Mouse (Mus musculus): ENCODE results near the gene Cherp.
A peak's percentile ranks its signal among the peaks of the same experiment; 100 is the strongest.

The Cherp gene

GRCm38 (mm10) chr8:72485456-72486199 is 10.6 kb upstream of the Cherp start:
- no peak for DNase-seq (ENCODE audit: low read depth, low spot score)

GRCm38 (mm10) chr8:72470684-72471083 is 4.3 kb downstream of the Cherp start:
- DNase-seq (ENCODE audit: low read depth, low spot score) = no peak

DNA sequence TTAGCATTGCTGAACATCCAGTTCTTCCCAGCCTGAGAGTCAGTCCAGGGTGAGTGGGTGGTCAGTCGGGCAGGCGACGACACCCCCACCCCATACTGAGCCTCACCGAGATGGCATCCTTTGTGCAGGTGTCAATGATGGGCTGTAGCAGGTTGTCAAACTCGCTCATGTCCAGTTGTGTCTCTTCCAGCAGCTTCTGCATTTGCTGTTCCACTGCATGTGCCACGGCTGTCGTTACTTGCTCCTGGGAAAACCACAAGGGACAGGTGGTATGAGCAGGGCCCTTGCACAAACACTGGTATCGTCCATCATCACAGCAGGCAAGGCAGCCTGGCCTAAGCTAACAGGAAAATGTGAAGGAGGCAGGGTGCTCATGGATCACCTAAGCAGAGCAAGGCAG is 5.0 kb downstream of the Cherp start:
- DNase-seq (ENCODE audit: low read depth, low spot score) = no peak

GRCm38 (mm10) chr8:72469243-72469642 is 5.8 kb downstream of the Cherp start:
- no peak for DNase-seq (ENCODE audit: low read depth, low spot score)

GRCm38 (mm10) chr8:72464211-72464610 is 10.8 kb downstream of the Cherp start:
- DNase-seq (ENCODE audit: low read depth, low spot score) = no peak

GRCm38 (mm10) chr8:72459881-72460533 is 15.0 kb downstream of the Cherp start:
- no peak for DNase-seq (ENCODE audit: low read depth, low spot score)

GRCm38 (mm10) chr8:72458457-72458856 is 16.6 kb downstream of the Cherp start:
- no peak for DNase-seq (ENCODE audit: low read depth, low spot score)

DNA sequence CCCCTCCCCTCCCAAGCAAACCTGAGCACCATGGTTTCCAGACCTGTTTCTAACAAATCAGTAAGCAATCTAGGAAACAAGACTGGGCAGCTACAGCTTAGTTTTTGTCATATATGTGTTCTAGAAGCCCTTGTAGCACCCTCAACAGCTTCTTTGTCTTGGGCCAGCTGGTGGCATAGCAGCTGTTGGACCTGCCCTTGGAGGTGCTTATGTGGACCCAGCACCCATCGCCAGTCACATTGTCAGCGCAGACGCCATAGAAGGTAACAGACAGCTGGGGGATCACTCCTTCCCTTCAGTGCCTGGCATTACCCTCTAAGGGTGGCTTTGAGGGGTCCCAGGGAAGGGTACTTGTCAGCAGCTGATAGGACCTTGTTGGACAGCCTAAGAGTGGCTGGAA is 17.2 kb downstream of the Cherp start:
- no peak for DNase-seq (ENCODE audit: low read depth, low spot score)

DNA sequence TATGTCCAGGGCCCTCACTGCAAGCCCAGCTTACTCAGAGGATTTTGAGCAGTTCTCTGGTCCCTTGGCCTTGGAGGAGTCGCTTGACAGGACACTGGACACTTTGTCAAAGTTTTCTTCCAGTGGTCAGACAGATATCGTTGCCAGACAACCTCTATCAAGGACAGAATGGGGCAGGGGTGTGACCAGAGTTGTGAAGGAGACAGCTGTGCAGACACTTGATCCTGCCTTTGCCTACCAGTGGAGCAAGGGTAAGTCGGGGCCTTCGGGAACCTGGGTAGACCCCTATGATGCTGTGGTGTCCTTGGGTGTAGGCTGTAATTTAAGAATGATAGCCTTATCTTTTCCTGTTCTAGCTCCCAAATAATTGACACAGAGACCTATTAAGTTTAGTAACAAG is 19.7 kb downstream of the Cherp start:
- no peak for DNase-seq (ENCODE audit: low read depth, low spot score)

- no peak for DNase-seq (ENCODE audit: low read depth, low spot score)
These were observed 21.1 kb downstream of the Cherp start for GRCm38 (mm10) chr8:72453904-72454303.

DNA sequence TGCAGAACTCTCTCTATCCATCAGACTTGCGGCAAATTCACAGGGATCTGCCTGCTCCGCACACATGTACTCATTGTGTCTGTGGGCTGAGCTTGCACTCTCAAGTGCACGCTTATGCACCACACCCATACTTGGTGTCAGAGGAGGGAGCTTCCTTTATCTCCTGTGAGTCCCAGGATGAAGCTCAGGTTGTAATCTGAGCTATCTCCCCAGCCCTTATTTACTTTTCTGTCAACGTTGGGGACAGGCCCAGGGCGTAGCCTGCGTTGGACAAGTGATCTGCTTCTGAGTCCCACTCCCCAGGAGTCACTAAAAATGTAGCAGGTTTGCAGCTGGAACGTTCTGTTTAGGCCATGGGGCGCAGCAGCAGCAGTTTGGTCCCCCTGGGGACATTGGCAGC is 23.5 kb downstream of the Cherp start:
- no peak for DNase-seq (ENCODE audit: low read depth, low spot score)

DNA sequence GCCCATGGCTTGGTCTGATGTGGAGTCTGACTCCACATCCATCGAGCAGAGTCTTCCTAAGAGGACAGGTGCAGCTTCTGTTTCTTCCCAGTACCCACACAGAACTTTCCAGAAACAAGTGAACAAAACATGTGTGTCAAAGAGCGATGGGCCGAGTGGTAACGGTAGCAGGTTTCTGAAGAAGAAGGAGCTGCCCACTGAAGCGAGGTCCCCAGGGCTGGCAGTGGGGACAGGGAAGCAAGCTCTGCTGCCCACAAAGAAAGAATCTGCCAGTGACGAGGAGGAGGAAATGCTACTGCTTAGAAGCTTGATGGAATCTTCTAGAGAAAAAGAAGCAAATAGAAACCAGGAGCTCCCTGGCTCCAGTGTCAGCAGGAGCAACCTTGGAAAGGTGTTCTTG is 30.0 kb downstream of the Cherp start:
- no peak for DNase-seq (ENCODE audit: low read depth, low spot score)

- DNase-seq (ENCODE audit: low read depth, low spot score) = no peak
These were observed 31.1 kb downstream of the Cherp start for GRCm38 (mm10) chr8:72443994-72444350.

DNA sequence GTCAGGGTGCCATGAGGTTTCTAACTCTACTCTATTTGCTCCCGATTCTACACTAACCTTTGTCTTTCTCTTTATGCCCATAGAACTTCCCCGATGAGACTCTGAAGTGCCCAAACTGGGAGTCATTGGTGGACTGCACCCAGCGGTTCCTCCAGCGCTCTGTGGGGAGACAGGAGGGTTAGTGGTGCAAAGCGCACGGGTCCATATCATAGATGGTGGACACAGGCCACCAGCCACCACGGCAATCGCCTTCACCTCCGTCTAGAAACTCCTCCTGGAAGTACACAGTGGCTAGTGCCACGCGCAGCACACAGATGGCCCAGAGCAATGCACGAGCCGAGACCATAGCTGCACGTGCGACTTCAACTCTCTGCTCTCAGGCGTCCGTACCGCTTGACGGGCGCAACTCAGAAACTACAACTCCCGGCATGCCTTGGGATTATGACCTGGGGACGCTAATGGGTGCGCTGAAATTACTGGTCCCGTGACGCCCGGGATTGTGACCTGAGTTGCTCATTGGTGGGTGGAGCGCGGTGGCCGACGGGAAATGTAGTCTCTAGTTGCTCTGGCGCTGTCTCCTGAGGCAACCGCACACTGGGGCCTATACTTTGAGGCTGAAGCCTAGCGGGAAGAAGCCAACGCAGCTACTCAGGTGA is 31.6 kb downstream of the Cherp start, which contains the start of the genes Calr3 and 1700030K09Rik:
Calr3 (minus strand) TSS at position 533 of the 656 bp plus-strand sequence.
1700030K09Rik (plus strand) TSS at position 543 of the 656 bp plus-strand sequence.
- peak; percentile 98 for DNase-seq (ENCODE audit: low read depth, low spot score)

GRCm38 (mm10) chr8:72438248-72439015 is 36.6 kb downstream of the Cherp start:
- DNase-seq (ENCODE audit: low read depth, low spot score) = no peak

- no peak for DNase-seq (ENCODE audit: low read depth, low spot score)
These were observed 40.1 kb downstream of the Cherp start for GRCm38 (mm10) chr8:72434952-72435351.

DNA sequence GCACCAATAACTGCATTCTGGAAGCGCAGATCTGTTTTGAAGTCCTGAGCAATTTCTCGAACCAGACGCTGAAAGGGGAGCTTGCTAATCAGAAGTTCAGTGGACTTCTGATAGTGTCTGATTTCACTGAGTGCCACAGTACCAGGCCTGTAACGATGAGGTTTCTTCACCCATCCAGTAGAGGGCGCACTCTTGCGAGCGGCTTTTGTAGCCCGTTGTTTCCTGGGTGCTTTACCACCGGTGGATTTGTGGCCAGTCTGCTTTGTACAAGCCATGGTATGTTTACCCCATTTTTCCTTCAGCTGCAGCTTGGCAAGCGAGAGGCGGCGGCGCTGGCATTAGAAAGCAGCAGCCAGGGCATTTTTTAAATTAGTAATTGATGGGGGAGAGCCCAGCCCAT is 45.4 kb downstream of the Cherp start:
- DNase-seq (ENCODE audit: low read depth, low spot score) = no peak

DNA sequence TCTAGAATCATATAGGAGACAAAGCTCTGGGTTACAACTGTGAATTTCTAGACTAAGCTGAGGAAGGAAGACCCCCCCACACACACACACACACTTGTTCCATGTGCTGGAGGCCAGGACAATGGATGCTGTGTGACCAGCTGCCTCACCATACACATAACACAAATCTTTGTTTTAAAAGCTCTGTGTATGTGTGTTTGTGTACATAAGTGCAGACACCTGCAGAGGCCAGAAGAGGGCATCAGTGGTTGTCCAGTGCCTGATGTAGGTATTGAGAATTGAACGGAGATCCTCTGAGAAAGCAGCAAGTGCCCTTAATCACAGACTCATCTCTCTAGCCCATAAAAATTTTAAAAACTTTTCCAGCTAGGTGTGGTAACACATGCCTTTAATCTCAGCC is 52.1 kb downstream of the Cherp start:
- DNase-seq (ENCODE audit: low read depth, low spot score) = no peak

DNA sequence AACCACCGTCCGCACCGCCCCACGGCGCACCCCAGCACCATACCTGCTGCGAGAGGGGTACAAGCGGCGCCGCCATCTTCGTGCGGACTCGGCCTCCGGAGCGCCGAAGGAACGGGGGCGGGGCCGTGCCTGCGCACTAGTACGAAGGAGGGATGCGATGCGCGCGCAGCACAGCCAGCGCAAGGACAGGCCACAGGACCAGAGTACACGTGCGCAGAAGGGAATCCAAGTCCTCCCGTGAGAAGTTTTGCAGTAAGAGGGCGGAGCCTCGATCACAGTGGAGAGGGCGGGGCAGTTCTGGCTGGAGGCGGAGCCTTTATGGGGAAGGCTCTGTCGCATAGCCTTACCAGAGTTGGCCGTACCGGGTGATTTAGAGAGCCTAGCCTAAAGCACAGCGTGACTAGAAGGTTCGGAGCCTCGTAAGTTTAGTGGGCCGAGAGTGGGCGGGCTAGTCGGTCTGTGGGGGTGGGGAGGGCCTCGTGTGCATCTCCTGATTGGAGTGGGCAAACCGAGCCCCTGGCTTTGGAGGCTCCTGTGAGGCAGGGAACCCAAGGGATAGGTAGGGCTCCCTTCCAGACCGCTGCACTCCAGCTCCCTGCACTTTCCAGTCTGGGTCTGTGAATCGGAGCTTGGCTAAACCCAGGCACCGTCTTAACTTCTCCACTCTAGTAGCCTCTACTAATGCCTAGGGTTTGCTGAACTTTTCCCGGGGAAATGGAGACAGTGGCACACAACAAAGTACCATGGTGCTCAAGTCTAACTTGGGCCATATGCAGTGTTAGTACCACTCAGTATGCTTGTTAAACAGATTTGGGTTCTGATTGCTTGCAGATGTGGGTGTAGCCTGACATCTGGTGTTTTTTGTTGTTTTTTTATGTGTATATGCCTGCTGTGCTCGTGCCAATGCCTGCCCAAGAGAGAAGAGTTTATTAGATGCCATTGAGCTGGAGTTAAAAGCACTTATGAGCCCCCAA is 53.4 kb downstream of the Cherp start, which contains the start of gene Eps15l1:
Eps15l1 (minus strand) TSS at position 99 of the 974 bp plus-strand sequence.
- peak; percentile 98 for DNase-seq (ENCODE audit: low read depth, low spot score)

DNA sequence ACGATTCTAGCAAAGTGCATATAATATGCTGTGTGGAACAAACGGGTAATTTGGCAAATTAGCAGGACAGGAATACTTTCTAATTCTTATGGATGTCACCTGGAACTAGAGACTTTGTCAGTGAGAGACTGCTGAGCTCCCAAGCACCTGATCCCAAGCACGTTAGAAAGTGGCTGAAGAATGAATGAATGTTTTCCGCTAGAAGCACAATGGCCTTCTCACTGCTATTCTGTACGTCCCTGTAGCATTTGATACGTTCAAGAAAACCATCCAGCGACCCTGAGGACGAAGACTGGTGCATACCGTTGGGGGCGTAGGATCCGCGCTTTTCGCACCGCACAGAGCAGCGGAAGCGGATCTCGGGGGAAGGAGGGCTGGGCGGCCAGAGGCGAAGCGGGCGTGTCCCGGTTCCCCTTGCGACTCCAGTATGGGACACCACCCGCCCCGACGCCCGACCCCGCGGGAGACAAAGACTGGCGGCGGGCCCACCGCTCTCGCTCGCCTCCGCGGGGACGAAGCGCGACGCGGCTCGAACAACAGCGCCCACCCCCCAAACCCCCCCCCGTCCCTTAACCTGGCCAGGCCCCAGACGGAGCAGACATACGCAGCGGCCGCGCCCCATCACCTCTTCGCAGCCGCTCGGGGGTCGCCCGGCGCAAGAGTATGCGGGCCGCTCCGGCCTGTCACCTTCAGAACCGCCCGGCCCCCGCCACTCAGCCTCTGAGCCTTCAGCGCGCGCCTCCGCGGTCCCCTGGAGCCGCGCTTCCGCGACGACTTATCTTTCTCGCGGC is 54.3 kb downstream of the Cherp start:
- no peak for DNase-seq (ENCODE audit: low read depth, low spot score)
